Mouse (Mus musculus) ES-E14 (cell line): ENCODE data around the gene Adora1. TPM values are rescaled to one million over a fixed set of nuclear protein-coding genes. Genes with fewer than 3 reads are reported as not detected.

Source experiments
- DNase-seq: peaks from one replicate; pipeline ENCODE4 v3.0.0-alpha.2; 2013; ENCODE audit warnings: low read depth, low spot score
- H3K27ac ChIP-seq: 2 replicates; pipeline ENCODE4 v1.5.1; 2012; ENCODE audit warnings: low read depth, mild to moderate bottlenecking, low read length, moderate library complexity, mixed read lengths; ENCODE audit not compliant: poor library complexity, insufficient read depth, severe bottlenecking
- H3K36me3 ChIP-seq: 2 replicates; pipeline ENCODE4 v1.6.1; 2012; ENCODE audit warnings: mild to moderate bottlenecking, low read length, moderate library complexity, mixed read lengths; ENCODE audit not compliant: control insufficient read depth, poor library complexity, insufficient read depth, severe bottlenecking
- H3K4me1 ChIP-seq, 2 experiments: fragments of 150-350 bp in 1 of 2; sonication (generic) in 1 of 2; 2 replicates each; pipeline ENCODE4 v1.6.1; 2012; ENCODE audit warnings: low read length in 2 of 2, mild to moderate bottlenecking in 1 of 2, mixed read lengths in 1 of 2; ENCODE audit not compliant: control insufficient read depth in 2 of 2, insufficient read depth in 2 of 2, poor library complexity in 1 of 2
- H3K4me3 ChIP-seq, 2 experiments: fragments of 150-350 bp in 1 of 2; sonication (generic) in 1 of 2; 2 replicates each; pipeline ENCODE4 v1.5.1; 2012; ENCODE audit warnings: low read length in 2 of 2, low read depth in 1 of 2, mild to moderate bottlenecking in 1 of 2, mixed read lengths in 1 of 2; ENCODE audit not compliant: insufficient read depth in 1 of 2, poor library complexity in 1 of 2, severe bottlenecking in 1 of 2
- H3K9ac ChIP-seq: 2 replicates; pipeline ENCODE4 v1.6.1; 2012; ENCODE audit warnings: low read depth, mild to moderate bottlenecking, low read length, mixed read lengths; ENCODE audit not compliant: poor library complexity, insufficient read depth, severe bottlenecking
- H3K9me3 ChIP-seq: fragments of 150-350 bp; sonication (generic); 2 replicates; pipeline ENCODE4 v1.6.1; 2012; ENCODE audit warnings: low read depth, mild to moderate bottlenecking, low read length; ENCODE audit not compliant: control insufficient read depth, insufficient read depth
- CHD2 ChIP-seq: IDR thresholded peaks from 2 replicates; pipeline ENCODE4 v1.6.1; 2014; ENCODE audit warnings: mild to moderate bottlenecking, low read depth, low read length, inconsistent platforms
- HCFC1 ChIP-seq: IDR thresholded peaks from 2 replicates; pipeline ENCODE4 v1.6.1; 2012; ENCODE audit warnings: low read length, inconsistent platforms, borderline replicate concordance; ENCODE audit not compliant: insufficient read depth
- MAFK ChIP-seq: IDR thresholded peaks from 2 replicates; pipeline ENCODE4 v1.6.1; 2014; ENCODE audit warnings: mild to moderate bottlenecking, low read depth, low read length, inconsistent platforms; ENCODE audit not compliant: insufficient read depth
- ZC3H11A ChIP-seq: IDR thresholded peaks from 2 replicates; pipeline ENCODE4 v1.6.1; 2012; ENCODE audit warnings: low read depth, mild to moderate bottlenecking, inconsistent platforms, low read length, borderline replicate concordance
- ZNF384 ChIP-seq: IDR thresholded peaks from 2 replicates; pipeline ENCODE4 v1.6.1; 2012; ENCODE audit warnings: low read depth, low read length, inconsistent platforms
- in situ Hi-C, 2 experiments: fragments of 600-800 bp; cut with MboI; formaldehyde crosslinking; loops; one replicate each; pipeline ENCODE4 v1.15.1; 2025; ENCODE audit warnings: low sequenced_read_pairs in 2 of 2, inconsistent platforms in 1 of 2; ENCODE audit not compliant: unreplicated experiment in 2 of 2
- total RNA-seq: library from RNA; depleted of rRNA; stranded (reverse); fragments of 300-350 nt; gene quantifications from 2 replicates; pipeline ENCODE4 v1.2.3, GENCODE M21; 2012

Gene Adora1
- total RNA-seq, 1 experiment, result 0.58 TPM

GRCm38 (mm10) chr1:134246590-134246989, 11.4 kb upstream of the Adora1 start:
- Histone ChIP-seq H3K36me3 (no peaks in the 10 kb centered on the region), H3K9ac (no peak overlapping the region), H3K9me3 (no peaks in the 10 kb centered on the region), H3K27ac (no peak overlapping the region), H3K4me1 (peaks cover 3 to 11% of the 10 kb centered on the region in 2 experiments; a peak in 2 of 4 replicates), H3K4me3 (no peak overlapping the region)
- in situ Hi-C loops, result no loop called here
- DNase-seq, result no peak
- TF ChIP-seq MAFK (no peak), ZC3H11A (no peak), CHD2 (no peak), HCFC1 (no peak), ZNF384 (no peak)

- H3K4me1 ChIP-seq, result peaks cover 3 to 11% of the 10 kb centered on the region in 2 experiments; a peak in 2 of 4 replicates
- H3K9ac ChIP-seq, result no peak overlapping the region
- DNase-seq, result no peak
- H3K9me3 ChIP-seq, result no peaks in the 10 kb centered on the region
- in situ Hi-C loops, result no loop called here
- no peak overlapping the region for H3K4me3 ChIP-seq
- no peak overlapping the region for H3K27ac ChIP-seq
- no peaks in the 10 kb centered on the region for H3K36me3 ChIP-seq
- no peak for TF ChIP-seq ZC3H11A
- no peak for TF ChIP-seq ZNF384
- TF ChIP-seq CHD2, result no peak
- no peak for TF ChIP-seq MAFK
- no peak for TF ChIP-seq HCFC1
Measured at GRCm38 (mm10) chr1:134245004-134245717, 9.9 kb upstream of the Adora1 start.

GRCm38 (mm10) chr1:134243948-134244914, 9.0 kb upstream of the Adora1 start:
- no peaks in the 10 kb centered on the region for H3K9me3 ChIP-seq
- no peak overlapping the region for H3K4me3 ChIP-seq
- in situ Hi-C loops, result no loop called here
- H3K27ac ChIP-seq, result no peak overlapping the region
- no peaks in the 10 kb centered on the region for H3K36me3 ChIP-seq
- H3K9ac ChIP-seq, result no peak overlapping the region
- TF ChIP-seq ZNF384 (no peak), MAFK (no peak), CHD2 (no peak), HCFC1 (no peak), ZC3H11A (peak; percentile 91)
- peaks cover 3 to 11% of the 10 kb centered on the region in 2 experiments; a peak in 2 of 4 replicates for H3K4me1 ChIP-seq
- peak; percentile 76 for DNase-seq

GRCm38 (mm10) chr1:134243505-134243904, 8.3 kb upstream of the Adora1 start:
- Histone ChIP-seq H3K27ac (no peak overlapping the region), H3K9me3 (no peaks in the 10 kb centered on the region), H3K36me3 (no peaks in the 10 kb centered on the region), H3K4me1 (peaks cover 3 to 11% of the 10 kb centered on the region in 2 experiments; a peak in 2 of 4 replicates), H3K4me3 (no peak overlapping the region), H3K9ac (no peak overlapping the region)
- TF ChIP-seq MAFK, result no peak
- no peak for TF ChIP-seq HCFC1
- TF ChIP-seq ZC3H11A, result no peak
- TF ChIP-seq ZNF384, result no peak
- TF ChIP-seq CHD2, result no peak
- no peak for DNase-seq
- in situ Hi-C loops, result no loop called here
